Mouse (Mus musculus): ENCODE results near the gene Slc22a15. TPM values are rescaled to one million over a fixed set of nuclear protein-coding genes. Genes with fewer than 3 reads are reported as not detected.

Gene Slc22a15
- polyA plus RNA-seq (2016; fragmentation: Nextera tagmentation; extraction: Ambion mirVana): 7.7 and 8.2 TPM in 2 replicates

GRCm38 (mm10) chr3:101923843-101924740, at the start of gene Slc22a15:
TSS of gene Slc22a15 (minus strand) at chr3:101924453.
- H3K4me2 ChIP-seq: peak within 1 kb of the TSS; percentile 85
- peak; percentile 76 for ATAC-seq (ENCODE audit: insufficient number of reproducible peaks, low FRiP score)
- under 1% methylated on average over 88 of the region's 92 CpGs for WGBS

GRCm38 (mm10) chr3:101966825-101967558, 42.7 kb upstream of the Slc22a15 start:
- Histone ChIP-seq H3K27me3 (replicated peaks) (no peaks in the 10 kb centered on the region), H3K36me3 (no peaks in the 10 kb centered on the region), H3K9ac (no peak overlapping the region), H3K27ac (ENCODE audit: poor library complexity, severe bottlenecking) (no peak overlapping the region), H3K4me1 (replicated peaks) (no peaks in the 10 kb centered on the region), H3K4me2 (no peak overlapping the region), H3K9me3 (replicated peaks) (no peaks in the 10 kb centered on the region), H3K4me3 (no peak overlapping the region)
- WGBS: 44% methylated on average over 3 of the region's 3 CpGs
- ATAC-seq (ENCODE audit: insufficient number of reproducible peaks, low FRiP score): no peak

More at GRCm38 (mm10) chr3:101923843-101924740, at the start of gene Slc22a15:
- H3K9me3 ChIP-seq (replicated peaks): no peaks in the 10 kb centered on the region
- peak within 1 kb of the TSS; percentile 92 for H3K27ac ChIP-seq (ENCODE audit: poor library complexity, severe bottlenecking)
- no peaks in the 10 kb centered on the region for H3K27me3 ChIP-seq (replicated peaks)
- peaks cover 8% of the 10 kb centered on the region for H3K36me3 ChIP-seq
- peak within 1 kb of the TSS; percentile 88 for H3K4me3 ChIP-seq
- H3K9ac ChIP-seq: peak within 1 kb of the TSS; percentile 90
- H3K4me1 ChIP-seq (replicated peaks): peaks cover 26% of the 10 kb centered on the region

GRCm38 (mm10) chr3:101964352-101964751, 40.1 kb upstream of the Slc22a15 start:
- H3K27me3 ChIP-seq (replicated peaks): no peaks in the 10 kb centered on the region
- no peak overlapping the region for H3K9ac ChIP-seq
- no peak overlapping the region for H3K4me3 ChIP-seq
- no peaks in the 10 kb centered on the region for H3K4me1 ChIP-seq (replicated peaks)
- no peak overlapping the region for H3K4me2 ChIP-seq
- 66% methylated on average over 7 of the region's 7 CpGs for WGBS
- no peaks in the 10 kb centered on the region for H3K9me3 ChIP-seq (replicated peaks)
- ATAC-seq (ENCODE audit: insufficient number of reproducible peaks, low FRiP score): no peak
- H3K36me3 ChIP-seq: no peaks in the 10 kb centered on the region
- H3K27ac ChIP-seq (ENCODE audit: poor library complexity, severe bottlenecking): no peak overlapping the region

- ATAC-seq (ENCODE audit: insufficient number of reproducible peaks, low FRiP score): no peak
- Histone ChIP-seq H3K27ac (ENCODE audit: poor library complexity, severe bottlenecking) (no peak overlapping the region), H3K4me2 (no peak overlapping the region), H3K9me3 (replicated peaks) (no peaks in the 10 kb centered on the region), H3K4me1 (replicated peaks) (no peaks in the 10 kb centered on the region), H3K9ac (no peak overlapping the region), H3K36me3 (no peaks in the 10 kb centered on the region), H3K27me3 (replicated peaks) (no peaks in the 10 kb centered on the region), H3K4me3 (no peak overlapping the region)
- WGBS: 53% methylated on average over 9 of the region's 9 CpGs
Measured at GRCm38 (mm10) chr3:101963501-101963900, 39.2 kb upstream of the Slc22a15 start.

DNA sequence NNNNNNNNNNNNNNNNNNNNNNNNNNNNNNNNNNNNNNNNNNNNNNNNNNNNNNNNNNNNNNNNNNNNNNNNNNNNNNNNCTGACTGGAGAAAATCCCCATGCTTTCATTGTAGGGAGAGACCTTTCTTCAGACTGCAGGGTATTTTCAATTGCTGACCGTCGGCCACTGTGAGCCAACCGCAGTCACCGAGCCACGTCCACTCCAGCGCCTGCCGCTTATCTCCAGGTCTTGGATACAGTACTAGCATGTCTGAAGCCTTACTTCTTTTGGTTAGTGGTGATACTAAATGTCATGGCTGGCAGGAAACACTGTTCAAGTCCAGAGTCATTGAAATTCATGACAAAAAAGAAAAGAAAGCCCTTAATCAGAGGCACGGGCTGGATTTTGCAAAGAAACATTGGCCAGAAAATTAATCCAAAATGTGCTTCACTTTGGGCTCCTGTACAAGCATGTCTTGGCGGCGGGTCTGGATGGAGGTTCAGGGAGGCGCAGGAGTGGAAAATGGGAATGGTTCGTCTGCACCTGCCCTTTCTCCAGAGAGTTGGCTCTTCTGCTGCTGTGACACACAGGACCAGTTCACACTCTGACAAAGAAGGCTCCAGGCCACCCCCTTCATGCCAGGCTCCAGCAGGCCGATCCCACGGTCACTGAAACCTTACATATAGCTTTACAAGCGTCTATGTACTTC, 37.0 kb upstream of the Slc22a15 start:
- H3K9ac ChIP-seq: no peak overlapping the region
- no peaks in the 10 kb centered on the region for H3K9me3 ChIP-seq (replicated peaks)
- no peak overlapping the region for H3K4me2 ChIP-seq
- H3K27ac ChIP-seq (ENCODE audit: poor library complexity, severe bottlenecking): no peak overlapping the region
- WGBS: 80% methylated on average over 15 of the region's 15 CpGs
- no peaks in the 10 kb centered on the region for H3K36me3 ChIP-seq
- no peak for ATAC-seq (ENCODE audit: insufficient number of reproducible peaks, low FRiP score)
- H3K27me3 ChIP-seq (replicated peaks): no peaks in the 10 kb centered on the region
- H3K4me3 ChIP-seq: no peak overlapping the region
- no peaks in the 10 kb centered on the region for H3K4me1 ChIP-seq (replicated peaks)

DNA sequence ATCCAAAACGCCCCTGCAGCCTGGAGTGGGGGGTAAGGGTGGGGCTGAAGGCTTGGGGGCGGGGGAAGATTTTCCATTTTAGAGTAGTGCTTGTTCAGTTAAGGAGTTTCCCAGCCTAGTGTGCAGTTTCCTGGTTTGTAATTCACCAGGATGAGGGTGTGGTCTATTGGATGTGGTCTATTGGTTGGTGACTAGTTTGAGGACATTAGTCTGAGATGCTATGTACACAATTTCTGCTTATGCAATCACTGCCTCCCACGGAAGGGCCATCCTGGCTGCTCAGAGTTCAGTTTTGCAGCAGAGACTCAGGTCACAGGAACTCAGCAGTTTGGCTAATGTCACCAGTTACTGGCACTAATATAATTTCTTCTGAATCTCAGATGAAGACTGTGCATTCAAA, 33.8 kb upstream of the Slc22a15 start:
- no peak overlapping the region for H3K9ac ChIP-seq
- WGBS: 60% methylated on average over 3 of the region's 3 CpGs
- no peaks in the 10 kb centered on the region for H3K9me3 ChIP-seq (replicated peaks)
- H3K27me3 ChIP-seq (replicated peaks): no peaks in the 10 kb centered on the region
- no peak overlapping the region for H3K27ac ChIP-seq (ENCODE audit: poor library complexity, severe bottlenecking)
- no peak overlapping the region for H3K4me3 ChIP-seq
- H3K4me2 ChIP-seq: no peak overlapping the region
- H3K36me3 ChIP-seq: no peaks in the 10 kb centered on the region
- ATAC-seq (ENCODE audit: insufficient number of reproducible peaks, low FRiP score): no peak
- H3K4me1 ChIP-seq (replicated peaks): no peaks in the 10 kb centered on the region

GRCm38 (mm10) chr3:101953506-101953905, 29.3 kb upstream of the Slc22a15 start:
- Histone ChIP-seq H3K4me1 (replicated peaks) (0 out of 2 replicates have a peak, but pooled peaks cover 3% of the 10 kb centered on the region), H3K36me3 (no peaks in the 10 kb centered on the region), H3K9me3 (replicated peaks) (no peaks in the 10 kb centered on the region), H3K27me3 (replicated peaks) (0 out of 2 replicates have a peak, but pooled peaks cover 3% of the 10 kb centered on the region), H3K9ac (no peak overlapping the region), H3K4me2 (no peak overlapping the region), H3K27ac (ENCODE audit: poor library complexity, severe bottlenecking) (no peak overlapping the region), H3K4me3 (no peak overlapping the region)
- ATAC-seq (ENCODE audit: insufficient number of reproducible peaks, low FRiP score): no peak
- 77% methylated on average over 7 of the region's 7 CpGs for WGBS

GRCm38 (mm10) chr3:101952577-101952976, 28.3 kb upstream of the Slc22a15 start:
- H3K4me2 ChIP-seq: no peak overlapping the region
- 0 out of 2 replicates have a peak, but pooled peaks cover 3% of the 10 kb centered on the region for H3K4me1 ChIP-seq (replicated peaks)
- no peak for ATAC-seq (ENCODE audit: insufficient number of reproducible peaks, low FRiP score)
- H3K9me3 ChIP-seq (replicated peaks): no peaks in the 10 kb centered on the region
- H3K27ac ChIP-seq (ENCODE audit: poor library complexity, severe bottlenecking): no peak overlapping the region
- WGBS: 66% methylated on average over 2 of the region's 2 CpGs
- no peak overlapping the region for H3K9ac ChIP-seq
- 0 out of 2 replicates have a peak, but pooled peaks cover 3% of the 10 kb centered on the region for H3K27me3 ChIP-seq (replicated peaks)
- H3K36me3 ChIP-seq: no peaks in the 10 kb centered on the region
- no peak overlapping the region for H3K4me3 ChIP-seq

- 0 out of 2 replicates have a peak, but pooled peaks cover 3% of the 10 kb centered on the region for H3K27me3 ChIP-seq (replicated peaks)
- H3K4me1 ChIP-seq (replicated peaks): 0 out of 2 replicates have a peak, but pooled peaks cover 3% of the 10 kb centered on the region
- H3K4me2 ChIP-seq: no peak overlapping the region
- ATAC-seq (ENCODE audit: insufficient number of reproducible peaks, low FRiP score): no peak
- H3K36me3 ChIP-seq: no peaks in the 10 kb centered on the region
- no peak overlapping the region for H3K9ac ChIP-seq
- no peaks in the 10 kb centered on the region for H3K9me3 ChIP-seq (replicated peaks)
- 64% methylated on average over 3 of the region's 3 CpGs for WGBS
- no peak overlapping the region for H3K4me3 ChIP-seq
- H3K27ac ChIP-seq (ENCODE audit: poor library complexity, severe bottlenecking): no peak overlapping the region
Measured at GRCm38 (mm10) chr3:101948572-101948971, 24.3 kb upstream of the Slc22a15 start.

DNA sequence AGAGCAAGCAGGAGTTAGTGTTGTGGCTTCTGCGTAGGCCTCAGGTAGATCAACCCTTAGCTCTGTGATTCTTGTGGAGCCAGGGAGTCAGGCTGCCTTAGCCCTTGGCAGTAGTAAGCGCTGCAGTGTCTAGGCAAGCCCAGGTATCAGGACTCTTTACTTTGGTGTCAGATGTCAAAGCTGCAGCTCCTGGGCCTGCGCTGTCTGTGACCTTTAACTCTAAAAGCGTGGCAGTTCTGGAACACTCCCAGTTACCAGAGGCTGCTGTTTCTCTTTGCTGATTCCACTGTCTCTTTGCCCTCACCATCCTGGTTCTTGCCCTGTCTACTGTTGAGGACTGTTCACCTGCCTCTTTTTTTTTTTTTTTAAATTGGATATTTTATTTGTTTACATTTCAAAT, 23.0 kb upstream of the Slc22a15 start:
- WGBS: 64% methylated on average over 4 of the region's 4 CpGs
- H3K27me3 ChIP-seq (replicated peaks): no peaks in the 10 kb centered on the region
- no peak overlapping the region for H3K4me3 ChIP-seq
- no peak overlapping the region for H3K4me2 ChIP-seq
- ATAC-seq (ENCODE audit: insufficient number of reproducible peaks, low FRiP score): no peak
- H3K36me3 ChIP-seq: no peaks in the 10 kb centered on the region
- no peak overlapping the region for H3K9ac ChIP-seq
- no peak overlapping the region for H3K27ac ChIP-seq (ENCODE audit: poor library complexity, severe bottlenecking)
- 0 out of 2 replicates have a peak, but pooled peaks cover 3% of the 10 kb centered on the region for H3K4me1 ChIP-seq (replicated peaks)
- H3K9me3 ChIP-seq (replicated peaks): peaks cover 3% of the 10 kb centered on the region; the same call in 1 of the 2 replicates

Data from heart, embryonic 12.5 days (tissue).